Mouse (Mus musculus) olfactory bulb, adult 2 months (tissue): ENCODE results near the gene Pigw. TPM values are rescaled to one million over a fixed set of nuclear protein-coding genes. Genes with fewer than 3 reads are reported as not detected.
A peak's percentile ranks its signal among the peaks of the same experiment; 100 is the strongest.
"Not testable (repeated sequence)": the region's sequence is repeated elsewhere in the genome, so short reads cannot be mapped to it uniquely, and the experiment has no call there.

Experiments used
- H3K27ac ChIP-seq: fragments of 200-500 bp; 2 replicates; pipeline ENCODE4 v1.5.1; 2012; ENCODE audit warnings: low read depth, low read length; ENCODE audit not compliant: insufficient read depth
- H3K4me1 ChIP-seq: fragments of 200-500 bp; 2 replicates; pipeline ENCODE4 v1.6.1; 2012; ENCODE audit warnings: low read length; ENCODE audit not compliant: control insufficient read depth, insufficient read depth
- H3K4me3 ChIP-seq: fragments of 200-500 bp; 2 replicates; pipeline ENCODE4 v1.5.1; 2012; ENCODE audit warnings: mild to moderate bottlenecking, low read depth, low read length, moderate library complexity; ENCODE audit not compliant: insufficient read depth
- CTCF ChIP-seq: fragments of 200-500 bp; IDR thresholded peaks from 2 replicates; pipeline ENCODE4 v1.5.1; 2012; ENCODE audit warnings: low read depth, mild to moderate bottlenecking, low read length, moderate library complexity; ENCODE audit not compliant: insufficient read depth
- POLR2A ChIP-seq: fragments of 200-500 bp; IDR thresholded peaks from 2 replicates; pipeline ENCODE4 v1.6.1; 2012; ENCODE audit warnings: mild to moderate bottlenecking, low read depth, low read length, moderate library complexity; ENCODE audit not compliant: insufficient read depth
- WGBS: fragments of 180-500 bp; shearing (Covaris S2); methylation state at CpG from one replicate; pipeline ENCODE4 v1.1.7; 2018; 5-methylcytosine and 5-hydroxymethylcytosine counted together
- polyA plus RNA-seq: library from polyadenylated mRNA; stranded (reverse); fragments of >200 nt; gene quantifications from 2 replicates; pipeline ENCODE4 v1.2.4, GENCODE M21; 2012; ENCODE audit warnings: low replicate concordance; ENCODE audit not compliant: missing spikeins, insufficient read depth, insufficient read length

The Pigw gene
- polyA plus RNA-seq, 1 experiment, result not detected

GRCm38 (mm10) chr11:84882346-84882745 lies 2.3 kb upstream of the Pigw start:
- peaks cover 3% of the 10 kb centered on the region; the same call in 1 of the 2 replicates for H3K4me1 ChIP-seq
- no peak overlapping the region for H3K27ac ChIP-seq
- TF ChIP-seq POLR2A (no peak), CTCF (no peak)
- 93% methylated on average over 7 of the region's 7 CpGs for WGBS
- H3K4me3 ChIP-seq, result no peak overlapping the region

GRCm38 (mm10) chr11:84880971-84881370 lies 886 bp upstream of the Pigw start:
- TF ChIP-seq POLR2A (no peak), CTCF (no peak)
- H3K4me3 ChIP-seq, result peak overlapping the region; percentile 58
- H3K27ac ChIP-seq, result no peak overlapping the region
- WGBS, result 46% methylated on average over 9 of the region's 9 CpGs
- H3K4me1 ChIP-seq, result peaks cover 3% of the 10 kb centered on the region; the same call in 1 of the 2 replicates

GRCm38 (mm10) chr11:84880465-84880961 lies 428 bp upstream of the Pigw start:
- H3K4me3 ChIP-seq, result peak overlapping the region; percentile 58
- peaks cover 3% of the 10 kb centered on the region; the same call in 1 of the 2 replicates for H3K4me1 ChIP-seq
- H3K27ac ChIP-seq, result no peak overlapping the region; the same call in 1 of the 2 replicates
- WGBS, result 0% methylated on average over 24 of the region's 24 CpGs
- TF ChIP-seq POLR2A (no peak), CTCF (peak; percentile 45)

GRCm38 (mm10) chr11:84879007-84879771 lies 896 bp downstream of the Pigw start:
- peaks cover 3% of the 10 kb centered on the region; the same call in 1 of the 2 replicates for H3K4me1 ChIP-seq
- peak overlapping the region; percentile 58 for H3K4me3 ChIP-seq
- TF ChIP-seq POLR2A (no peak), CTCF (no peak)
- 21% methylated on average over 6 of the region's 7 CpGs for WGBS
- no peak overlapping the region for H3K27ac ChIP-seq

GRCm38 (mm10) chr11:84876020-84876419 lies 4.1 kb downstream of the Pigw start:
- not testable (repeated sequence) for H3K4me1 ChIP-seq, H3K4me3 ChIP-seq, H3K27ac ChIP-seq
- 58% methylated on average over 1 of the region's 1 CpGs for WGBS

- TF ChIP-seq POLR2A (no peak), CTCF (no peak)
- H3K27ac ChIP-seq, result no peak overlapping the region
- H3K4me3 ChIP-seq, result no peak overlapping the region
- WGBS, result 86% methylated on average over 1 of the region's 1 CpGs
- no peaks in the 10 kb centered on the region for H3K4me1 ChIP-seq
Measured at GRCm38 (mm10) chr11:84873042-84873833, 6.8 kb downstream of the Pigw start.

GRCm38 (mm10) chr11:84871548-84872069 lies 8.5 kb downstream of the Pigw start:
- 71% methylated on average over 4 of the region's 4 CpGs for WGBS
- peak overlapping the region; percentile 60; the same call in 1 of the 2 replicates for H3K27ac ChIP-seq
- H3K4me3 ChIP-seq, result peak overlapping the region; percentile 78; the same call in 1 of the 2 replicates
- TF ChIP-seq CTCF (no peak), POLR2A (no peak)
- no peaks in the 10 kb centered on the region for H3K4me1 ChIP-seq

- Histone ChIP-seq H3K4me1 (no peaks in the 10 kb centered on the region), H3K4me3 (peak overlapping the region; percentile 78), H3K27ac (peak overlapping the region; percentile 60)
- 0% methylated on average over 10 of the region's 10 CpGs for WGBS
- TF ChIP-seq POLR2A (no peak), CTCF (no peak)
Measured at GRCm38 (mm10) chr11:84871046-84871445, 9.0 kb downstream of the Pigw start.
